Mouse (Mus musculus) left cerebral cortex, adult 11 months (tissue): Measurements from ENCODE around the gene Gm29289.
"Not testable (repeated sequence)": the region's sequence is repeated elsewhere in the genome, so short reads cannot be mapped to it uniquely, and the experiment has no call there.

ENCODE experiments used
- DNase-seq: peaks from one replicate; pipeline ENCODE4 v3.0.0; 2022; ENCODE audit warnings: low spot score

Gene Gm29289

GRCm38 (mm10) chrY:2932282-2932681 is at the start of gene Gm29289:
Gene Gm29289, plus strand, starts transcription at chrY:2932582.
- DNase-seq, result not testable (repeated sequence)

DNA sequence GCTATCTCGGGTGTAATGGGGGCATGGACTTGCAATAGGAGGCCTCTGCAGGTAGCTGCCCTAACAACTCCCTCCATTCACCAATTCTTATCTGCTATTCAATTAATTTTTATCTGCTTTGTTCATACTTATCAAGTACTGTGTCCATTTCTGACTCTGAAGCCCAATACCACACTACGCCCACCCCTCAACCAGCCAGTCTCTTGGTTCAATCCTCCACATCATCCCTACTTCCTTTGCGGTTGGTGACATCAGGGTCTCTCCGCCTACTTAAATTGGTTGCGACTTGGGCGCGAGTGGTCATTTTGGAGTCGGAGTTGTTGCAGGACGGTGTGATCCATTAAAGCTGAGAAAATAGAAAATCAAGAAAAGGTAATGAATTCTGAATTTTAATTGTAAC is 31.7 kb upstream of the Gm29289 start, which contains the start of gene Gm10352:
Gene Gm10352, plus strand, starts transcription at position 301 of the 400 bp plus-strand sequence.
- not testable (repeated sequence) for DNase-seq
